Mouse (Mus musculus) small intestine, adult 10 weeks (tissue): Measurements from ENCODE around the gene H2al1i. TPM values are rescaled to one million over a fixed set of nuclear protein-coding genes. Genes with fewer than 3 reads are reported as not detected.

ENCODE experiments used
- polyA plus RNA-seq: library from polyadenylated mRNA; stranded (reverse); fragments of 350-450 nt; fragmentation: Illumina TruSeq; extraction: RNeasy Lipid Tissue Mini Kit (QIAGEN cat#74804); gene quantifications from one replicate; pipeline ENCODE4 v1.2.3, GENCODE M21; 2014; ENCODE audit warnings: low replicate concordance

The H2al1i gene
- not detected for polyA plus RNA-seq

GRCm38 (mm10) chrX:11324359-11324758 is at the start of gene H2al1i:
Gene H2al1i (plus strand): TSS chrX:11324659.

DNA sequence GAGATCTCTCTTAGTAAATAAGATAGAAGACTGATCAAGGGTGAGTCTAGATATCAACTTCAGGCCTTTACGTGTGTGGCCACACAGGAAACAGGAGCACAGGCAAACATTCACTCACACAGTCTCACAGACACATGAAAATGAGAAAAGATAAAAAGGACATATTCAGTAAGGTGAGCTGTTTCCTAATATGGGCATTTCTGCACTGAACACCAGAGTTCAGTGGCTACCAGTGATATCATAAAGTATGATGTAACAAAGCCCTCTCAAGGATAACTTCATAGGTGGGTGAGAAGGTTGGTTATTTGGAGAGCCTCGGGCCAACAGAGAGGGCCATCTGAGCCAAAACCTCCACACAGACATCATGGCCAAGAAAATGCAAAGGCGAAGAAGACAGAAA is 25.5 kb upstream of the H2al1i start, which contains the start of gene H2al1a:
TSS of gene H2al1a (plus strand) at position 301 of the 400 bp plus-strand sequence.

DNA sequence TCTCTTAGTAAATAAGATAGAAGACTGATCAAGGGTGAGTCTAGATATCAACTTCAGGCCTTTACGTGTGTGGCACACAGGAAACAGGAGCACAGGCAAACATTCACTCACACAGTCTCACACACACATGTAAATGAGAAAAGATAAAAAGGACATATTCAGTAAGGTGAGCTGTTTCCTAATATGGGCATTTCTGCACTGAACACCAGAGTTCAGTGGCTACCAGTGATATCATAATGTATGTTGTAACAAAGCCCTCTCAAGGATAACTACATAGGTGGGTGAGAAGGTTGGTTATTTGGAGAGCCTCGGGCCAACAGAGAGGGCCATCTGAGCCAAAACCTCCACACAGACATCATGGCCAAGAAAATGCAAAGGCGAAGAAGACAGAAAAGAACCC is 22.3 kb upstream of the H2al1i start, which contains the start of gene H2al1b:
TSS of gene H2al1b (plus strand) at position 301 of the 400 bp plus-strand sequence.

GRCm38 (mm10) chrX:11305355-11305754 is 19.1 kb upstream of the H2al1i start, which contains the start of gene H2al1c:
Gene H2al1c (plus strand): TSS chrX:11305655.

DNA sequence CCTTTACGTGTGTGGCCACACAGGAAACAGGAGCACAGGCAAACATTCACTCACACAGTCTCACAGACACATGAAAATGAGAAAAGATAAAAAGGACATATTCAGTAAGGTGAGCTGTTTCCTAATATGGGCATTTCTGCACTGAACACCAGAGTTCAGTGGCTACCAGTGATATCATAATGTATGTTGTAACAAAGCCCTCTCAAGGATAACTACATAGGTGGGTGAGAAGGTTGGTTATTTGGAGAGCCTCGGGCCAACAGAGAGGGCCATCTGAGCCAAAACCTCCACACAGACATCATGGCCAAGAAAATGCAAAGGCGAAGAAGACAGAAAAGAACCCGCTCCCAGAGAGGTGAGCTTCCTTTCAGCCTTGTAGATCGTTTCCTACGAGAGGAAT is 15.9 kb upstream of the H2al1i start, which contains the start of gene H2al1d:
TSS of gene H2al1d (plus strand) at position 301 of the 400 bp plus-strand sequence.

GRCm38 (mm10) chrX:11311634-11312033 is 12.8 kb upstream of the H2al1i start, which contains the start of gene H2al1e:
Gene H2al1e (plus strand): TSS chrX:11311934.

GRCm38 (mm10) chrX:11314858-11315257 is 9.6 kb upstream of the H2al1i start, which contains the start of gene H2al1f:
Gene H2al1f (plus strand): TSS chrX:11315158.

GRCm38 (mm10) chrX:11317956-11318355 is 6.5 kb upstream of the H2al1i start, which contains the start of gene H2al1g:
Gene H2al1g (plus strand): TSS chrX:11318256.

GRCm38 (mm10) chrX:11321192-11321591 is 3.3 kb upstream of the H2al1i start, which contains the start of gene H2al1h:
Gene H2al1h (plus strand): TSS chrX:11321492.

GRCm38 (mm10) chrX:11327522-11327921 is 3.1 kb downstream of the H2al1i start, which contains the start of gene H2al1j:
Gene H2al1j (plus strand): TSS chrX:11327822.

Other genes starting within 250 kb of the H2al1i start
- gene H2al1a, start 25.4 kb upstream of the H2al1i start, polyA plus RNA-seq = not detected
- gene H2al1b, start 22.2 kb upstream of the H2al1i start, polyA plus RNA-seq = not detected
- gene H2al1c, start 19.0 kb upstream of the H2al1i start, polyA plus RNA-seq = not detected
- gene H2al1d, start 15.8 kb upstream of the H2al1i start, polyA plus RNA-seq = not detected
- gene H2al1e, start 12.7 kb upstream of the H2al1i start, polyA plus RNA-seq = not detected
- not detected for gene H2al1f, start 9.5 kb upstream of the H2al1i start, polyA plus RNA-seq
- gene H2al1g, start 6.4 kb upstream of the H2al1i start, polyA plus RNA-seq = not detected
- gene H2al1h, start 3.2 kb upstream of the H2al1i start, polyA plus RNA-seq = not detected
- gene H2al1j, start 3.2 kb downstream of the H2al1i start, polyA plus RNA-seq = not detected